Mouse (Mus musculus): ENCODE measurements around the gene Ephb1.
A peak's percentile ranks its signal among the peaks of the same experiment; 100 is the strongest.

Ephb1 gene

DNA sequence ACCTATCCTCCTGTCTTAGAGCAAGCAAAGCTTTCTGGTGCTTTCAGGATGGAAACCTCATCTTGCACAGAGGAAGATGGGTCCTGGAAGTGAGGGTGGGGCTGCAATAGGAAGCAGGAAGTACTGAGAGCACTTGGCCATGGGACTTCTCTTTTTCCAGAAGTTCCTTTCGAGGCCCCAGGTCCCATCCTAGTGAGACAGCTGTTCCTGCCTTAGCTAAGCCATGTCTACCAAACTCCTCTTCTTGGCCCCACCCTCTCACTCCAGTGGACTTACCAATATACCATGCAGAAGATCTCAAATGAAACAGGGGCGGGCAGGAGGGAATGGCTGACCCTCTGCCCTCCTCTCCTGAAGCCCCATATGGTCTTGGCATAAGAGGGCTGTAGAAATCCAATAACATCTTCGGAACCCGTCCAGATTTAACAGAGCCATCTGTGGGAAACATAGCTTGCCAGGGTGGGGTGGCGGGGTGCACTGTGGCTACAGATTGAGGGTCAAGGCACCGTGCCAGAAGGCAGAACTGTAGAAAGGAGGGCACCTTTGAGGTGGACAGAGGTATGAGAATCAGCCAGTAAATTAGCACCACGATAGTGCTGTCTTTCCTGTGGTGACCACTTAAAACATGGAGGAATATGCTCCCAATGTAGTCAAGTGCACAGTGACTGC, 48.9 kb downstream of the Ephb1 start:
- DNase-seq: no peak

DNA sequence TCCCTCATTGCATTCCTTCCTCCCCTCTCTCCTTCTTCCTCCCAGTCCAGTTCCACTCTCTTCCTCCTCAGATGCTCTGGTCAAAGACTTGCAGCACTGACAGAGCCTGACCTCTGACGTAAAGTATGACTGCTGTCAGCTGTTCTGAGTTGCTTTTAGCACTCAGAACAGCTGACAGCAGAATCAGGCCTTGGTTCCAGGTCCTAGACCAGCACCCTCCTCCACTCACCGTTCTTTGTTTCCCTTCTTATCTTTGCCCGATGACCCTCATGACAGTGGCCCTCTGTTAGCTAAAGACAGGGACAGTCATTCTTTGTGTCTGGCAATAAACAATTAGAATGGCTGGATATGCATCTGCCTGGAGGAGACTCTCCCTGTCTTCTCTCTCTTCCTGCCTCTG, 49.7 kb downstream of the Ephb1 start:
- no peak for DNase-seq

GRCm38 (mm10) chr9:102303882-102304281, 50.6 kb downstream of the Ephb1 start:
- DNase-seq: no peak

DNA sequence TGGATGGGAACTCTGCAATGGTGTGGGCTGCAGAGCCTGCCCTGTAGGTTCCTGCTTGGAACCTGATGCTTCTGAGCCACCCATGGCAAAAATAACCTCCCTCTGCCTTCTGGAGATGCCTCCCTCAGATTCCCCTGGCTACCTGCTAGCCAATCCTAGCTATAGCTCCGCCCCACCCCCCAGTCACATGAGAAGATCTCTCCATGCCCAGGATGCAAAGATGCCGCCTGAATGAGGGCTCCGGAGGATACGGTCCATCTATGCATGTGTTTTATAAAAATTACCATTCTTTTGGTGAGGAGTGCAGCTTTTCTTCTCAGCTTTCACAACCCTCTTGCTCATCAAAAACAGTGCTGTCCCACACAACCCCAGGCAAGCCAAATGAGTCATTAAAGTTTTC, 53.5 kb downstream of the Ephb1 start:
- DNase-seq: no peak

- DNase-seq: no peak
These were observed 55.8 kb downstream of the Ephb1 start for GRCm38 (mm10) chr9:102298741-102299140.

- DNase-seq: no peak
These were observed 56.5 kb downstream of the Ephb1 start for GRCm38 (mm10) chr9:102297986-102298385.

DNA sequence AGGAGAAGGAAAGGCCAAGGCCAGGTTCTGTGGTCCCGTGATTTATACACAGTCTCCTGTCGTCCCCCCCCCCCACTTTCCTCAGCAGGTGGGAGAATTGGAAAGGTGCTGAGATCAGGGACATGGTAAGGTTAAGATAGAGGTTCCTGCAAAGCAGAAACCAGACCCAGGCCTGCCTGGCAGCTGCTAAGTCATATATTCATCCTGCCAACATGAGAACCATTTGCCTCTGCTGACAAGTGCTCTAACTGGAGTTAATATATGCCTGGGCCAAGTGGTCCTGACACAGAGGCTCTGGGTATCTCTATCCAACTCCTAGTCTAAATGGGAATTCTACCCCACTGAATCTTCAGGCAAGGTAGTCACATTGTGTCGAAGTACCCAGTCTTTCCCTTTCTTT, 57.3 kb downstream of the Ephb1 start:
- no peak for DNase-seq

DNA sequence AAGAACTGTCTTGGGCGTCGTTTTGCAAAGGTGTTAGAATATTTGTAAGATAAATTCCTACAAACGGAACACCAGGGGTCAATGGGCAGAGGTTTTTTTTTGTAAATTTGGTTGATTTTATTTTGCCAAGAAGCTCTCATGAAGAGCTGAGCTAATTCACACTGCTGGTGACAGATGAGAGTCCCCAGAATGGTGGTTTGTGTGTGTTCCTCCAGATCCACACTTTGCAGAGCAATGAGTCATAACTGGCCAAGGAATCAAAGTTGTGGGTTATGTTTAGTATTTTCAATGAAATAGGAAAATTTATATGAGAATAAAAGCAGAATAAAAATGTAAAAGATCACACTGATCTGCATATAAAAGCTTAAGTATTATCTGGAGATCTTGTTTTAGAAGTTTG, 60.9 kb downstream of the Ephb1 start:
- no peak for DNase-seq

- DNase-seq: no peak
These were observed 63.3 kb downstream of the Ephb1 start for GRCm38 (mm10) chr9:102291230-102291629.

- no peak for DNase-seq
These were observed 66.1 kb downstream of the Ephb1 start for GRCm38 (mm10) chr9:102288356-102288755.

DNA sequence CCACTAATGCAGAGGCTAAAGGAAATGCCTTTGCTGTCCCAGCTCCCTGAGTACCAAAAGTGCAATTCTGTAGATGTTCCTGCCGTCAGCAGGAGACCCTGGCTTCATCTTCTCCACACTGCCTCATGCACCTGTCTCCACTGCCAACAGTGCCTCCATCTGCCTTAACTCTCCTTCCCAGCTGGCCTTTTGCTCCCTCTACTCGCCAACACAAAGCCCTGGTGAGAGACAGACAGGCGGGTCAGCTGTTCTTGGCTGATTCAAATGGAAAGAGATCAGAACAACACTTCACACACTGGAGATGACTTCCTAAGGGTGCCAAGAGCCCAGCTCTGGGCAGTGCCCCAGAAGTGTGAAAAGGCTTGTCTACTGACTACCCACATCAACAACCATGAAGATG, 78.6 kb downstream of the Ephb1 start:
- no peak for DNase-seq

GRCm38 (mm10) chr9:102274016-102274415, 80.5 kb downstream of the Ephb1 start:
- DNase-seq: no peak

GRCm38 (mm10) chr9:102273469-102273808, 81.1 kb downstream of the Ephb1 start:
- DNase-seq: no peak

DNA sequence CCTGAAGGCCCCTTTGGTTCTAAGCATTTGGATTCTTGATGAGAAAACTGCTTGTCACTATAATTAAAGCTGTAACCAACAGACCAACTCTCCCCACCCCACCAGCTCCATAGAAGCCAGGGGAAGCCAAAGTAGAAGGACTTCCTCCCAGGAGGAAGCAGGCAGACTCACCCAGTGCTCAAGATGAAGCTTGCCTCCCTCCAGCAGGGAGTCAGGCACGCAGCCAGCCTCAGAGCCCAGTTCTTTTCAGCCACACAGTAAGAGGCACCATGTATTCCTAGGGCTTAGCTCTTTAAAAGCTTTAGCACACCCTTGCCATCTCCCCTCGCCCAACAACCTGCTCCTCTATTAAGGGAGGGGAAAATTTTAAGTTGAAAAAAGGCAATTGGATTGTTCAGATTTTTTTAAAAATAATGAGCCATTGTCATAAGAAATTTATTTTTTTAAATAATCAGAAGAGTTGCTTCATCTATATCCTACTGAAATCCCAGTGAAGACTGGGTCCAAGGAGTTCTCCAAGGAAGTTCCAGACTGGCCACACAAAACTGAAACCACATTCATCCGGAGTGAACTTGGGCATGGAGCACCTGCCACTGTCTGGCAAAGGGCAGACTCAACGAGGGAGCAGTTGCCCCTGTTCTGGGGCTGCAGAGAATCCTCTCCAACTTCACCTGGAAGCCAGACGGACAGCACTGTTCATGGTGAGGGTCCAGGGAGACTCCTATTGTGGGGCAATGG, 81.6 kb downstream of the Ephb1 start:
- no peak for DNase-seq

DNA sequence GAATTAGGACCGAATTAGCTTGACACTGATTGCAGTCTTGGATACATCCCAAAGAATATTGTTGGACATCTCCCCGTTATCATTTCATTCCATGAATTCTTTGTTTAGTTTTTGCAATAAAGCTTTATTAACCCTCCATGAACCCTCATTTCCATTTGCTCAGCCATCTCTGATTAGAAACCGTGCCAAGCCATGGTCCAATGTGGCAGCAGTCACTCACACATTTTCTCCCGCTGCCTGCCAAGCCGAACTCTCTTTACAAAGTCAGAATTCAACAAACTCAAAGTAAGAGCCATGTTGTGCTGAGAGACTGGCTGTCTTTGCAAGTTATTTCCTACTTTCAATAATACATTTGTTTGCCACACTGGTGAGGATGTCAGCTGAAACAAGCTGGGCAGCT, 84.0 kb downstream of the Ephb1 start:
- no peak for DNase-seq

- peak; percentile 39 for DNase-seq
These were observed 87.0 kb downstream of the Ephb1 start for GRCm38 (mm10) chr9:102267311-102268027.

DNA sequence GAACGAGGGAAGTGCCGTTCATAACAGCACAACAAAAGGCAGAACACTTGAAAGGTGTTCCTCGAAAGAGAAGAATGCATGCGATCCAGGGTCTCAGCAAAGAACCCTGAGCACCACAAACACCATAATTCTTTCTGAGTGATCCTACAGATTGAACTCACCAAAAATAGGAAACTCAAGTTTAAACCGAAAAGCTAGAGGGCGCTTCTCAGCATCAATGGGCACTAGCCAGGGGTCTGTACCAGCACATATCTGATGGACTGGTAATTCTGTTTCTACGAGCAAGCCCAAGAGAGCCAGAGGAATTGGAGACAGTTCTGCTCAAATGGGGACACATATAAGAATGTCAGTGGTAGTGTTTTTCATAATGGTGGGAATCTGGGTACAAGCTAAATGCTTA, 90.7 kb downstream of the Ephb1 start:
- no peak for DNase-seq

DNA sequence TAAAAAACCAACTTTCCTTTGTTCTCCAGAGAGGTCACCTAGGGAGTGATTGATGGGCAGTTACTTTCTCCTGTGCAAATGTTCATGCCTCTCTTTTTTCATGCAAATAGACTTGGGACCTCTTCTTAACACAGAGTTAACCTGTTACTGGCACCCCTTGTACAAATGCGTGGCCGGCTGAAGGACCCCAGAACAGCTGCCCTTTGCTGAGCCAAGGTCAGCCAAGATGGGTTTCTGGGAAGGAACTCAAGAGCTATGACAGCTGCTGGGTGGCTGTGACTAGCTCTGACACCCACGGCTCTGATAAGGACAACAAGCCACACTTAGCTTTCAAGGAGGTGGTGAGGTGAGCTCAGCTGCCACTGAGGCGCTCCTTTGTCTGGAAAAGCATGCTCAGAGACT, 92.4 kb downstream of the Ephb1 start:
- DNase-seq: no peak

DNA sequence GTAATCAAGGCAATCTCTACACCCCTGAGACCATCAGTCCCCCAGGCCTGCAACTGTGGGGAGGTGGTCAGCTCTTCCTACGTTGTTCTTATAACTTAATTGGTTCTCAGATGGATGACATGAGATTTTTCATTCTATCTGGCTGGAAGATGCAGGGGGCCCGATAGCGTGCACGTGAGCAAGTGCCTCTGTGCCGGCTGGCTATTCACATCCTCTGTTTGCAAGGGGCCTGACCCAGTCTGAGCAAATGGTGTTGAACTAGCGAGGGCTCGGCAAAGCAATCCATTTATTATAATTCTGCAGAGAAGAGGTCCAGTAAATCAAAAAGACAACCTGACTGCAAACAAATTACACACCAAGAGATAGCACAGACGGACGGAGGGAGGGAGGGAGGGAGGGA, 93.0 kb downstream of the Ephb1 start:
- DNase-seq: no peak

GRCm38 (mm10) chr9:102256407-102256806, 98.1 kb downstream of the Ephb1 start:
- no peak for DNase-seq

GRCm38 (mm10) chr9:102255803-102256202, 98.7 kb downstream of the Ephb1 start:
- peak; percentile 13 for DNase-seq

DNA sequence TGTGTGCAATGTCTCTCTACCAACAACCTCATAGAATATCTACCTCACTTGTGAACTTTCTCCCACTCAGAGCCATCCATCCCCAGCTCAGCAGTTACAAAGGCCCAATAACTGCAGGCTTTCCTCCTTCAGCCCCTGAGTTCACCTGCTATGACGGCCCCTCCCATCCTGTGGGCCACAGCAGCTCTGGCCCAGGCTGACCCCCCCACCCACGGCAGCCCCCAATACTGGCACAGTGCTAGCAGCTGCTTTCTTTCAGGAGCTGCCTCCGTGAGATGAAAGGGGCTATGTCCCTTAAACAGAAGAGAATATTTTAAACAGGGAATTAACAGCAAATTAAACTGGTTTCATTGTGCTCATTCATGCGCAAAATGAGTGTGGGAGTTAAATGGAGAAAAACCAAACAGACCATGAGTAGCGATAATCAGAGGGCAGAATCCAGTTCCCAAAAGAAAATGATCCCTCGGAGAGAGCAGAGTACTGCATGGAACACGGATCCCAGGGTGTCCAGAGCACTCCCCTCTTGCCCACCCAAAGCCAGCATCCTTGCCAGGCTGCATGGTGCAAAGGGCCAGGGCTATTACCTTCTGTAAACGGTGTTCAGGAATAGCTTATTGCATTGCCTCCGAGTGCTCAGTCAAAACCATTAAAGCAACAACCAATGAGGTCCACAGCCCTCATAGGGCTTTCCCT, 105.2 kb downstream of the Ephb1 start:
- no peak for DNase-seq

- DNase-seq: no peak
These were observed 108.9 kb downstream of the Ephb1 start for GRCm38 (mm10) chr9:102245551-102245950.

GRCm38 (mm10) chr9:102243296-102243695, 111.2 kb downstream of the Ephb1 start:
- DNase-seq: no peak
